Mouse (Mus musculus) heart, adult 2 months (tissue): ENCODE data around the gene Pde4b. TPM values are rescaled to one million over a fixed set of nuclear protein-coding genes. Genes with fewer than 3 reads are reported as not detected.

Source experiments
- DNase-seq, 2 experiments: peaks; one replicate each; pipeline ENCODE4 v3.0.0; 2021
- H3K27ac ChIP-seq: fragments of 200-600 bp; 2 replicates; pipeline ENCODE4 v1.8.1; 2022
- H3K27me3 ChIP-seq: fragments of 200-500 bp; 2 replicates; pipeline ENCODE4 v1.6.1; 2012; ENCODE audit warnings: mild to moderate bottlenecking, low read length, inconsistent platforms, mixed read lengths; ENCODE audit not compliant: control insufficient read depth, insufficient read depth
- H3K36me3 ChIP-seq: fragments of 200-500 bp; 2 replicates; pipeline ENCODE4 v1.6.1; 2012; ENCODE audit warnings: low read length, inconsistent platforms; ENCODE audit not compliant: control insufficient read depth, insufficient read depth
- H3K4me1 ChIP-seq: fragments of 200-500 bp; 2 replicates; pipeline ENCODE4 v1.6.1; 2011; ENCODE audit warnings: low read length; ENCODE audit not compliant: control insufficient read depth, insufficient read depth
- H3K4me3 ChIP-seq: fragments of 200-600 bp; 2 replicates; pipeline ENCODE4 v1.8.1; 2022
- H3K79me2 ChIP-seq: fragments of 200-500 bp; replicated peaks from 2 replicates; pipeline ENCODE4 v1.6.1; 2012; ENCODE audit warnings: mild to moderate bottlenecking, inconsistent platforms, low read length, moderate library complexity, mixed read lengths; ENCODE audit not compliant: control insufficient read depth, insufficient read depth
- H3K9ac ChIP-seq: fragments of 200-500 bp; 2 replicates; pipeline ENCODE4 v1.6.1; 2012; ENCODE audit warnings: low read depth, mild to moderate bottlenecking, control low read depth, inconsistent platforms, low read length, mixed read lengths
- CTCF ChIP-seq: fragments of 200-600 bp; IDR thresholded peaks from 2 replicates; pipeline ENCODE4 v1.8.1; 2022; ENCODE audit warnings: antibody characterized with exemption, mild to moderate bottlenecking, moderate library complexity
- EP300 ChIP-seq: fragments of 200-500 bp; IDR thresholded peaks from 2 replicates; pipeline ENCODE4 v1.6.1; 2011; ENCODE audit warnings: low read depth, low read length, control low read depth; ENCODE audit not compliant: insufficient read depth
- POLR2A ChIP-seq: fragments of 200-500 bp; IDR thresholded peaks from 2 replicates; pipeline ENCODE4 v1.6.1; 2011; ENCODE audit warnings: mild to moderate bottlenecking, low read depth, low read length, control low read depth; ENCODE audit not compliant: insufficient read depth
- WGBS: fragments of 180-500 bp; shearing (Covaris S2); methylation state at CpG from one replicate; pipeline ENCODE4 v1.1.7; 2018; 5-methylcytosine and 5-hydroxymethylcytosine counted together
- intact Hi-C: fragments of 180-260 bp; cut with DNase I; formaldehyde crosslinking; loops from one replicate; pipeline ENCODE4 v1.15.1; 2025
- polyA plus RNA-seq: library from polyadenylated mRNA; depleted of rRNA; stranded (reverse); fragments of >200 nt; gene quantifications from 2 replicates; pipeline ENCODE4 v1.2.3, GENCODE M21; 2012
- total RNA-seq, 2 experiments: library from RNA; stranded (reverse); gene quantifications; 2 replicates each; pipeline ENCODE4 v1.2.3; 2021

Gene Pde4b
- total and polyA plus RNA-seq, 3 experiments: 16.3 to 29.4 (median 28.2) TPM

DNA sequence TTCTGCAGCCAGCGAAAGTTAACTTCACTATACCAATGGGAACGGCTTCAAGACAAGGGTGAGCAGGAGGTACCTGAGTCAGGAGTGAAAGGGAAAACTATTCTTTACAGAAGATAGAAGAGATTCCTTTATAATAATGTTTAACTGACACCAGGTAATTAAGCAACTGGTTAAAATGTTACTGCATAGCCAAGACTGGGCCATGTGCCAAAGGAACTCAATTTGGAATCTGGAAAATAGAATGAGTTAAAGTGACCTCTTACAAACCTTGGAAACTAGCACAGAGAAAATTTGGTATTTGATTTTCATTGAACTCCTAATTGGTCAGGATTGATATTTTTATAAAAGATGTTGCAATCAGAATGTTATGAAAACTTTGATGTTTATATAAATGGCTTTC lies 228.7 kb downstream of the Pde4b start:
- DNase-seq: no peak
- no peak for TF ChIP-seq CTCF
- no peak for TF ChIP-seq POLR2A
- TF ChIP-seq EP300: no peak
- Histone ChIP-seq H3K27ac (no peak overlapping the region), H3K27me3 (no peaks in the 10 kb centered on the region), H3K4me1 (peaks cover 2% of the 10 kb centered on the region), H3K36me3 (no peaks in the 10 kb centered on the region), H3K9ac (no peak overlapping the region), H3K4me3 (no peak overlapping the region), H3K79me2 (no peaks in the 10 kb centered on the region)
- WGBS: 78% methylated on average over 2 of the region's 2 CpGs
- intact Hi-C loops: no loop called here

DNA sequence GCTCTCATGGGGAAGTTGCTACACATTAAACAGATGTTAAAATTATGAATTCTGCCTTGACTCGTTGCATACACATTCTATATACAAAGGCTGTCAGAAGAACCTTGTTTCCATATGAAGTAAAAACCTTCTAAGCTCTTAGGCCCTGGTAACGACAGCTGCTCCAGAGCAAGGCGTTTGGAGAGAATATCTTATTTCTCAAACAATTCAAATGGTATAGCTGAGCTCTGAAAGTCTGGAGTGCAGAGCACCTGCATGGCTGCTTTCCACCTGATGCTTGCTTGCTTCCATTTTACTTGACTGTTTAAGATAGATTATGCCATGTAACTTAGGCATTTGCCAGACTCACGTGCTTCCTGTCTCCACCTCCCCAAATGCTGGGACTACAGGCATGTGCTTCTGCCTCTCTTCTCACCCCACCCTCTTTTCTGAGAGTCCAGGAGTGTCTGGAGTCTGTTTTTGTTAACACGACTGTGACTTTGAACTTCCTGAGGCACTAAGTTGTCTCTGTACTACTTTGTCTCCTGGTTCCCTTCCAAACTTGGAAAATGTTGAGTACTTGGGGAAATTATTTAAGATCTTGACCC lies 229.4 kb downstream of the Pde4b start:
- 62% methylated on average over 5 of the region's 5 CpGs for WGBS
- no peak overlapping the region for H3K27ac ChIP-seq
- no peaks in the 10 kb centered on the region for H3K27me3 ChIP-seq
- DNase-seq: no peak
- no peaks in the 10 kb centered on the region for H3K79me2 ChIP-seq
- H3K4me3 ChIP-seq: no peak overlapping the region
- H3K36me3 ChIP-seq: no peaks in the 10 kb centered on the region
- H3K4me1 ChIP-seq: peaks cover 2% of the 10 kb centered on the region
- intact Hi-C loops: no loop called here
- H3K9ac ChIP-seq: no peak overlapping the region
- TF ChIP-seq POLR2A: no peak

DNA sequence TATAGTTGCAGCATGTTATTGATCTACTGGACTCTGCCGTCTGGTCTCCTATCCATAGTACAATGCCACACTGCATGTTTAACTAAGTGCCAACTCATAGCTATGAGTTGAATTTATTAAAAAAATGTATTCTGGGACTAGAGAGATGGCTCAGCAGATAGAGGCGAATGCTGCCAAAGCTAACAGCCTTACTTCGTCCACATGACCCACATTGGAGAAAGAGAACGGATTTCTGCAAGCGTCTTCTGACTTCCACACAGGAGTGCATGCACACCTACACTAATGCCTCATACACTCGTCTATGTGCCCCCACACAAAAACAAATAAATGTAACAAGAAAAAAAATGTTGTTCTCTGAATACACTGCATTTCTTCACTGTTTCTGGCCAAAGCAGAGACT lies 231.3 kb downstream of the Pde4b start:
- Histone ChIP-seq H3K27ac (no peak overlapping the region), H3K36me3 (no peaks in the 10 kb centered on the region), H3K9ac (no peak overlapping the region), H3K79me2 (no peaks in the 10 kb centered on the region), H3K27me3 (no peaks in the 10 kb centered on the region), H3K4me1 (peaks cover 2% of the 10 kb centered on the region), H3K4me3 (no peak overlapping the region)
- WGBS: 77% methylated on average over 6 of the region's 6 CpGs
- no peak for DNase-seq
- no peak for TF ChIP-seq EP300
- TF ChIP-seq POLR2A: no peak
- no peak for TF ChIP-seq CTCF
- intact Hi-C loops: no loop called here

DNA sequence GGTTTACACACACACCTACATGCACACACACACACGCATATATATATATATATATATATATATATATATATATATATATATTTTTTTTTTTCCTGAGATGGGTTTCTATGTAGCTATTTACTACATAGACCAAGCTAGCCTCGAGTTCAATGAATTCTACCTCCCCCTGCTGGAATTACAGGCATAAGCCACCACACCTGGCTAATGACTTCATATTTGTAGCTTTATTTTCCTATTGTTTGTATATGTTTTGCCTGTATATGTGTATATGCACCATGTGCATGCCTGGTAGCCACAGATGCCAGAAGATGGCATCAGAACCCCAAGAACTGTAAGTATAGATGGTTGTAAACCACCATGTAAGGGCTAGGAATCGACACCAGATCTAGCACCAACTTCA lies 234.0 kb downstream of the Pde4b start:
- intact Hi-C loops: no loop called here
- no peak overlapping the region for H3K4me3 ChIP-seq
- H3K27me3 ChIP-seq: no peaks in the 10 kb centered on the region
- no peaks in the 10 kb centered on the region for H3K36me3 ChIP-seq
- WGBS: 64% methylated on average over 3 of the region's 3 CpGs
- H3K4me1 ChIP-seq: no peaks in the 10 kb centered on the region; the same call in 1 of the 2 replicates
- no peaks in the 10 kb centered on the region for H3K79me2 ChIP-seq
- H3K27ac ChIP-seq: no peak overlapping the region
- H3K9ac ChIP-seq: no peak overlapping the region
- DNase-seq: no peak
- no peak for TF ChIP-seq EP300
- TF ChIP-seq CTCF: peak; percentile 36

DNA sequence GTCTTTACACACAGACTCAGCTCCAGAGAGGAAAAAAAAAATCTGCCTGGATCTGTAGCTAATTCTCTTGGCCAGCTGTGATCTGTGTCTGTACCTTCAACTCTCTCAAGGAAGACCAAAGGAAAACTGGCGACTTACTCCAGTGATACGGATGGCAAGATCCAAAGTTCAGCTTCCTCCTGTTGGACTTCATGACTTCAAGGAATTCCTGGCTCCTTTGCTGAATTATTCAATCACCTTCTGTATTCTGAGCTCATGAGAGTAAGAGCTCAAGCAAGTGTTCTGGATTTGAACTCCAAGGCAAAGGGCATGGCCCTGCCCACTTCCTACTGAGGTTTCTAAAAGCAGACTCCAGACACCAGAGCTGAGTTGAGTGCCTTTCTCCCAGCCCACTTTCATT lies 245.0 kb downstream of the Pde4b start:
- H3K4me1 ChIP-seq: no peaks in the 10 kb centered on the region
- TF ChIP-seq EP300: no peak
- no peak for TF ChIP-seq POLR2A
- no peak for TF ChIP-seq CTCF
- no peaks in the 10 kb centered on the region for H3K27me3 ChIP-seq
- no peak overlapping the region for H3K4me3 ChIP-seq
- H3K36me3 ChIP-seq: no peaks in the 10 kb centered on the region
- no peak overlapping the region for H3K27ac ChIP-seq
- intact Hi-C loops: no loop called here
- no peak overlapping the region for H3K9ac ChIP-seq
- no peaks in the 10 kb centered on the region for H3K79me2 ChIP-seq
- WGBS: 84% methylated on average over 2 of the region's 2 CpGs
- no peak for DNase-seq

DNA sequence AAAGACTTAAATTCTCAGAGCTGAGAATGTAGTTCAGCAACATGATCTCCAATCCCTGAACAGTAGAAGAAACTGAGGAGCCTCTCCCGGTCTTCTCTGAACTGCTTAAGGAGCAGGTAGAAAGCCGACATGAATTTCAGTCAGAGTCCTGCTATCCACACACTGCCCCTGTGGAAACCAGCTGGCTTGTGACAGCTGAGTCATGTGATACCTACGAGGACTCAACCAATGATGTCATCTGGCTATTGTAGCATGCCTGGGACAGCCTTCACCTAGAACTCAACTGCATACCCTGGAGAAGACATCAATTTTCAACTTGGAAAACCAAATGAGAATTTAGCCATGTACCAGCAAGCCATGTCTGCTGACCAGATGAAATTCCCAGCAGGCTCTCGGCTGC lies 245.5 kb downstream of the Pde4b start:
- H3K36me3 ChIP-seq: no peaks in the 10 kb centered on the region
- H3K27ac ChIP-seq: no peak overlapping the region
- H3K4me1 ChIP-seq: no peaks in the 10 kb centered on the region
- no peak for DNase-seq
- H3K4me3 ChIP-seq: no peak overlapping the region
- no peaks in the 10 kb centered on the region for H3K27me3 ChIP-seq
- TF ChIP-seq CTCF (no peak), POLR2A (no peak), EP300 (no peak)
- no peak overlapping the region for H3K9ac ChIP-seq
- intact Hi-C loops: no loop called here
- 69% methylated on average over 4 of the region's 4 CpGs for WGBS
- H3K79me2 ChIP-seq: no peaks in the 10 kb centered on the region
